Mouse (Mus musculus) spleen, postnatal 14 days (tissue): ENCODE measurements around the gene Rasal1.

Experiments
- DNase-seq, 2 experiments: peaks; one replicate each; pipeline ENCODE4 v3.0.0; 2021 to 2022; ENCODE audit warnings: low spot score in 2 of 2

Rasal1 gene

DNA sequence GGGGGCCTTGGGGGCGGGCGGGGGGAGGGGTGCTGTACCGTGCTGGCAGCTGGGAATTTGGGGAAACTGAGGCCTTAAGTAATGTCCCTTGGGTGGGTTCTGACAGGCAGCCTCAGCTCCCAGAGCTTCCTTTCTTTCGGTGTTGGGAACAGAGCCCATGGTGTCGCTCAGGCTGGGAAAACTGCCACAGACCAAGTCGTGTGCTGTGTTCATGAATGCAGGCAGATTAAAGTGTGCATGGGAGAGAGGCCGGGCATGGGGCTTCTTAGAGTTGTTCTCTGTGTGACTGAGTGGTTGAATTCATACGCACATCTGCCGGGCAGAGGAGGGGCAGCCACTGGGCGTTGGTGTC, 26.8 kb upstream of the Rasal1 start:
- DNase-seq = no peak

- no peak for DNase-seq
Observed at GRCm38 (mm10) chr5:120622198-120622851, 26.3 kb upstream of the Rasal1 start.

GRCm38 (mm10) chr5:120624427-120624826, 24.2 kb upstream of the Rasal1 start:
- no peak for DNase-seq

DNA sequence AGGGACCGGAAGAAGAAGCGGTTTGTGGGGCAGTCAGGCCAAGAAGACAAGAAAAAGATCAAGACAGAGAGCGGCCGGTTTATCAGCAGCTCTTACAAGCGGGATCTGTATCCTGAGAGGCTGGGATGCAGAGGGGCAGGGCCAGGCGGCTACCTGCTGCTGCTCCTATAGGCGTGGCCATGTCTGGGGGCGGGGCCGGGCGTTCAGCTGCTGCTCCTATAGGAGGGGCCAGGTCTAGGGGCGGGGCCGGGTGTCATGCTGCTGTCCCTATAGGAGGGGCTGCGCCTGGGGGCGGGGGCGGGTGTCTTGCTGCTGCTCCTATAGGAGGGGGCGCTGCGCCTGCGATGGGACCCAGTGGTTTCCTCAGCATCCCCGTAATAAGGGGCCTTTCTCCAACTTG, 22.2 kb upstream of the Rasal1 start:
- DNase-seq = no peak

- no peak for DNase-seq
Observed at GRCm38 (mm10) chr5:120627515-120628300, 20.9 kb upstream of the Rasal1 start.

DNA sequence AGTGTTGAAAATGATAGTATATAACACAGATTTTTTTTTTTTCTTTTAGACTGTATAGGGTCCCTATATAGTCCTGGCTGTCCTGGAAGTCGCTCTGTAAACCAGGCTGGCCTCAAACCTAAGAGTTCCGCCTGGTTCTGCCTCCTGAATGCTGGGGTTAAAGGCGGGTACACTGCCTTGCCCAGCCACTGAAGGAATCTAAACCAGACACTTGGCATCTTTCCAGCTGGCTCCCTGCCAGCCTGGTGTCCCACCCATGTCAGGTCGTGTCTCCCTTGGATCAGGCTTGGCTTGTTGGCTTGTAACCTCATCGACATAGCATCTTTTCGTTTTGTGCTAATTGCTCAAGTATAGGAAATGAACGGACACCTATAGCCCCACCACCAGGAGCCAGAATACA, 20.0 kb upstream of the Rasal1 start:
- no peak for DNase-seq

DNA sequence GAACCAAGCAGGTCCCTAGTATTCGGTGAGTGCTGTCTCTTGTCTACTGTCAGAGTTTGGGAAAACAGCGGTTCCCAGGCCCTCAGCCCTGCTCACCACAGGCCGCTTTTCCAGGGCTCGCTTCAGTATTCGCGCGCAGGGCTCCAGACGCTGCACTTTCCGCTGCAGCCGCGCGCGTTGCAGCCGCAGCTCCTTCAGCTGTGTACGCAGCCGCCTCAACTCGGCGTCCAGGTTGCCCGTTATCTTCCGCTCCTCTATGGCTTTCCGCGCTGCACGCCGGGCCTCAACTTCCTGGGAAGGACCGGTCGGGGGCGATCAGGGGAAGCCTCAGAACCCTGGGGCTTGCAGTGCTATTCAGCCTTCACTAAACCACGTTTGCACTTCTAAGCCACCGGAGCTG, 17.5 kb upstream of the Rasal1 start:
- DNase-seq = no peak

DNA sequence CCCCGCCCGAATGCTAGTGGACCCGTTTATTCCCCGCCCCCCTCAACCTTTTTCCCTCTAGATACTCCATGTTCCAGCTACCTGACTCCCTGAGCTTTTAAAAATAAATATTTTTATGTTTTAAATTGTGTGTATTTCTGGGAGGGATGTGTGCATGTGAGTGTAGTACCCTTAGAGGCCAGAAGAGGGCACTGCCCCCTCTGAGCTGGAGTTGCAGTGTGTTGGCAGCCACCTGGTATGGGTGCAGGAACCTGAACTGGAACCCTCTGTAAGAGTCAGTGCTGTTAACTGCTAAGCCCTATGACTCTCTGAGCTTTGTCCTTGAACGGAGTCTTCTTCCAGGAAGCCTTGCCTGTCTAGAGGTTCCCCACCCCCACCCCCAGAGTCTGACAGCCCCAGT, 16.7 kb upstream of the Rasal1 start:
- no peak for DNase-seq

DNA sequence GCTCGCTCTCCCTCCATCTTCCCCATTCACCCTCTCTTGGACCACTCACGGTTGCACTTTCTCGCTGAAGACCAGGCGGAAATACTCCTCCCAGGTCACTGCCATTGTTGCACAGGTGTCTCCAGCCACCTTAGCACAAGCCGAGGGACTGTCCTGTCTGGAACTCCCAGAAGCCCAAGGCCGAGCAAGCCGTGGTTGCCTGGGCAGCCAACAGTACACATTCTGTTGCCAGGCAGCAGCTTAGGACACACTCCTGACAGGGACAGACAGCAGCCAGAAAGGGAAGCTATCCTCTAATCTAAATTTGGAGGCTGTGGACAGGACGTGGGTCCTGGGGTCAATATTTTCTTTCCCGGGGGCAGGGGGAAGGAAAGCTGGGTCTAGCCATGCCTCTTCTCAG, 14.5 kb upstream of the Rasal1 start, which contains the start of gene Cfap73:
Gene Cfap73 (minus strand): TSS at position 105 of the 400 bp plus-strand sequence.
- no peak for DNase-seq

DNA sequence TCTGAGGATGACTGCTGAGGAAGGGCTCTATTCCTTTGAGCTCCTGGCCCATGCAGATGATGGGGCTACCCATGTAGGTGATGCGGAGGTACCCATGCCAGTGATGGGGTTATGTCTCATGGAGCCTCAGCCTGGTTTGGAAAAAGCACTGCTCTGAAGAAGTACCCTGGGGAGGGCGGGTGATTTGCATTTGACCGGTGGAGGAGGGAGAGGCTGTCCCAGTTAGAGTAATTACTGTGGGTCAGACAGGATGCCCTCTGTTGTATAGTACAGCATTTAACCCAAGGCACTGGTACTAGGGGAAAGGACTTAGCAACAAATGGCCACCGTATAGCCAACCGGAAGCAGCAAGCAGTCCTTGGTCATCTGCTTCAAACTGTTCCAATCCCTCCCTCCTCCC, 13.8 kb upstream of the Rasal1 start:
- no peak for DNase-seq

GRCm38 (mm10) chr5:120635633-120636032, 13.0 kb upstream of the Rasal1 start:
- no peak for DNase-seq

DNA sequence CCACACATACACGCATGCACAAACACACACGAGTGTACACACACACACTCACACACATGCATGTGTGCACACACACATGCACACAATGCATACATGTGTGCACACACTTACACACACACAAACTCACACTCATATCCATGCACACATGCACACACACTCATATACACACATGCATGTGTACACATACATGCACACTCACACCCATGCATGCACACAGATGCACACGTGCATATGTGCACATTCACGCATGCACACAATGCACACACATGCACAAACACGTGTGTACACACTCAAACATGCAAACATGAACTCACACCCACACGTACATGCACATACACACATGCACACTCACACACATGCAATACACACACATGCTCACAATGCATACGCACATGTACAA, 8.5 kb upstream of the Rasal1 start:
- DNase-seq = no peak

GRCm38 (mm10) chr5:120643365-120644085, 5.1 kb upstream of the Rasal1 start:
- DNase-seq = no peak

DNA sequence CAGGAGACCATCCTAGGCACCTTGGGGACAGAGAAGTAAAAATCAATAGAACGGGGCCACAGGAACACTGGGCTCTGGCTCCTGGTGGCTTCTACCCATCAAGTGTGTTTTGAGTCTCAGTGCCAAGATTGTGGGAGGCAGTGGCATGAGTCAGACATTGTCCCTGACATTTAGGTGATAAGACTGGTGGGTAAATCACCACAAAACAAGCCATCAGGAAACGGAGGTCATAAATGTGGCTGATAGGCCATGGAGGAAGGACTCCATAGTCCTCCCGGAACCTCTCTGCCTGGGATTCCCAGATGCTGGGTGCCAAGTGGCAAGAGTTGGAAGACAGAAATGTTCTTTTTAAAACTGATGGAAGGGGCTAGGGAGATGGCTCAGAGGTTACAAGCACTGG, 4.4 kb upstream of the Rasal1 start:
- DNase-seq = no peak

DNA sequence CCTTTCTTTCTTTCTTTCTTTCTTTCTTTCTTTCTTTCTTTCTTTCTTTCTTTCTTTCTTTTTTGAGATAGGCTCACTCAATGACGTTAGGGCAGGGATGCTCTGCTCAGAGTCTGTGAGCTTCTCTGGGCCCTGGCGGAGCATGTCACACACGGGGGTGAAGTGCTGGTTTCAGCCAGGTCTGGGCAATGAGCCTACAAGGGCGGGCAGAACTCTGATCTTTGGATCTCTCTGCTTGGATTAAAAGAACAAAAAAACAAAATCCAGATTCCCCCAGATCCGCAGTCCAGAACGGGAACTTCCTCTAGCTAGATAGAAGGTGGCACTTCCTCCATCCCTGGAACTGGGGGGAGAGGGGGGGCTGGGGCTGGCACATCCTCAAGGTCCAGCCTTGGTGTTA, 2.8 kb upstream of the Rasal1 start:
- DNase-seq = no peak

- DNase-seq = no peak
Observed at GRCm38 (mm10) chr5:120647361-120647760, 1.3 kb upstream of the Rasal1 start.

DNA sequence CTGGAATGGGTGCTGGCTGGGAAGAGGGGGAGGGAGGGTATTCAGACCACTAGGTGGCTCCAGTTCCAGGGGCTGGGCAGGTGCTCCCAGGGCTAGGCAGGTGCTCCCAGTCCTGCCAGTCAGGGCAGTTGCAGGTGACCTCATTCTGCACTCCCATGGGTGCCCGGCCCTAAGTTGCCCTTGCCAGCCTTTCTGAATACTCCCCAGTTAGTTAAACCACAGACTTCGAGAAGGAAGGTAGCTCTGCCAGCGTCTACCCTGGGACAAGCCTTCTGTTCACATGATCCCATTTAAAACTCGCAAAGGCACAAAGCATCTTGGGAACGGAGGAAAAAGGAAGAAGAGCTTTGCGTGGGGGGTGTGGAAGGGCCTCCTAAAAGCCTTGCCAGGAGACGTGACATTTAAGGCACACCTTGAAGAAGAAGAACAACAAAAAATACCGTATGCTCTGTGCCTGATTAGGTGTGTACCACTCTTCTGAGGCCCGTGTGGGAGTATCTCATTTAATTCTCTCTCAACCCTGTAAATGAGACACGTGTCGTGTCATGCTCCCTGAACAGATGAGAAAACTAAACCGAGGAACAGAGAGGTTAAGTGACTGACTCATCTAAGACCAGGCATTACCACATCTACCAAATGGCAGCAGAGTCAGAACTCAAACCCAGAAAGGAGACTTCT, 659 bp upstream of the Rasal1 start:
- no peak for DNase-seq

DNA sequence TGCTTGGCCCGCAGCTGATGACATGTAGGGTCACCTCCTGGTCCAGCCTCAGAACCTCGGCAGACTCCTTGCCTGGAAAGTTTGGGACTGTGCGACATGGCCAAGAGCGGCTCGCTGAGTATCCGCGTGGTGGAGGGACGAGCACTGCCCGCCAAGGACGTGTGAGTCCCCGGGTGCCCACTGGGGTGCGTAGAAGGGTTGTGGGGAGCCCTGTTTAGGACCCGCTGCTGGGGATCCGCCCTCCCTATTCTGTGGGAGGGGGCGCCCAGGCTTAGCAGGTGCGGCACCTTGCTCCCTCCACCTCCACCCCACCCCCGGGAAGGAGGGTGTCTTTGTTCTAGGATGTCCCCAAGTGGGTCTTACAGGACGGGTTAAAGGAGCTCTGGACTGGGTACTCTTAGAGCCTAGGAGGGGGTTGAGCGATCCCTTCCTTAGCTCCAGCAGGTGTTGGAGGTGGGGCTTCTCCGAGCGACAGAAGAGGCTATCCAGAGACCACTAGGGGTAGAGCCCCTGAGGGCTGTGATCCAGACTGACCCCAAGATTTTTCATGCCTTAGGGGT, 842 bp downstream of the Rasal1 start:
- no peak for DNase-seq

DNA sequence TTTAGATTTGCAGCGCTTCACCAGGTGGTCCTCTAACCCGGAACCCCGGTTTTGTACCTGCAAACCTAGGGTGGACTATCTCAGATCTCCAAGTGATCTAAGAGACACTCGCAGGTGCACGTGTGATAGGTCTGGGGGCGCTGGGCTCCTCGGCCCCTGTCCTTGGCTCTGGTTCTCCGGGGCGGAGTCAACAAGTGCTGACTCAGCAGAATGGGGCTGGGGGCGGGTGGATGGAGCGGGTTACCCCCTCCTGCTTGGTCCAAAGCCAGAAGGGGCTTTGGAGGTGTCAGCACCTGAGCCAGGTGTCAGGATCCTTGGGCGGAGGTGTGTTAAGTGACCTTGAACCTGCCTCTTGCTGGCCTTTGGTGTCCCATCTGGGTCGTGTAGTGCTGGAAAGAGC, 1.3 kb downstream of the Rasal1 start:
- no peak for DNase-seq

DNA sequence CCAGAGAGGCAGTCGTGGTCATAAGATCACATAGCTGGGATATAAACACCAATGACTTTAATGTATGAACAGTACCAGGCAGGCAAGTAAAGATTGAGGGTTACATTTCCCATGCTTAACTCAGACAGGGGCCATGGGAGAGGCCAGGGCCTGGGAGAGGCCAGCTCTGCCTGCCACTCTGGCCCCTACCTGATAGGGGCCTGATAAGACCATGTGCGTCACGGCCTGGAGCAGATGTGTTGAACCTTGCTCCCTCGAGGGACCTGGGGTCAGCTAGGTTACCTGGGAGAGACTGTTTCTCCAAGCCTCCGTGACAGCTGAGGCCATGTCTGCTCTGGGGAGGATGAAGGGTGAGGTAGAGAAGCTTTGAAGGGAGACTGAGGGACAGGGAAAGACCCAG, 2.6 kb downstream of the Rasal1 start:
- no peak for DNase-seq

GRCm38 (mm10) chr5:120652915-120653701, 4.5 kb downstream of the Rasal1 start:
- DNase-seq = no peak
